Mouse (Mus musculus) heart, embryonic 13.5 days (tissue): ENCODE results near the gene Sptlc3. TPM values are rescaled to one million over a fixed set of nuclear protein-coding genes. Genes with fewer than 3 reads are reported as not detected.

Experiments used
- polyA plus RNA-seq: library from polyadenylated mRNA; unstranded; fragments of >200 nt; fragmentation: Nextera tagmentation; extraction: Ambion mirVana; gene quantifications from 2 replicates; pipeline ENCODE4 v1.2.1, GENCODE M21; 2015

The Sptlc3 gene
- polyA plus RNA-seq, 1 experiment from 2014 or later = not detected

Other genes starting within 250 kb of the Sptlc3 start
- 0.51 and 0.86 TPM in 2 replicates for gene Ism1, start 184.3 kb downstream of the Sptlc3 start, polyA plus RNA-seq